Mouse (Mus musculus) left cerebral cortex, postnatal 36 days (tissue): ENCODE measurements around the gene Tars2. TPM values are rescaled to one million over a fixed set of nuclear protein-coding genes. Genes with fewer than 3 reads are reported as not detected.
"Not testable (repeated sequence)": the region's sequence is repeated elsewhere in the genome, so short reads cannot be mapped to it uniquely, and the experiment has no call there.

Experiments
- DNase-seq, 2 experiments: peaks; one replicate each; pipeline ENCODE4 v3.0.0; 2021 to 2022; ENCODE audit warnings: low spot score in 2 of 2, mixed read lengths in 1 of 2
- intact Hi-C: fragments of 180-260 bp; cut with DNase I; formaldehyde crosslinking; loops from one replicate; pipeline ENCODE4 v1.15.1; 2025
- total RNA-seq, 2 experiments: library from RNA; stranded (reverse); gene quantifications; 2 replicates each; pipeline ENCODE4 v1.2.3; 2021

The Tars2 gene
- 10 to 100 TPM; 33.9 to 44.6 TPM for total RNA-seq

GRCm38 (mm10) chr3:95760106-95760505 is at the start of gene Tars2:
Gene Tars2, minus strand, starts transcription at chr3:95760206.
- no peak for DNase-seq
- intact Hi-C loops = loop anchor here (10.0 kb wide), 1 partner anchor 245 kb away; no protein-coding TSS in a partner anchor

- intact Hi-C loops = no loop called here
Observed at GRCm38 (mm10) chr3:95808384-95808783, 48.4 kb upstream of the Tars2 start.

DNA sequence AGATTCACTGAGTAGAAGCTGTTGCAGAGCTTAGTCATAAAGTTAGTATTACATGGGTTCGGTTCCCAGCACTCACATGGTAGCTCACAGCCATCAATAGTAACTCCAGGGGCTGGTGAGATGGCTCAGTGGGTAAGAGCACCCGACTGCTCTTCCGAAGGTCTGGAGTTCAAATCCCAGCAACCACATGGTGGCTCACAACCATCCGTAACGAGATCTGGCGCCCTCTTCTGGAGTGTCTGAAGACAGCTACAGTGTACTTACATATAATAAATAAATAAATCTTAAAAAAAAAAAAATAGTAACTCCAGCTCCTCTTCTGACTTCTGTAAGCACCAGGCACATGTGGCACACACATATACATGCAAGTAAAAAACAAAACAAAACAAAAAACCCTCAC is 47.6 kb upstream of the Tars2 start:
- DNase-seq, intact Hi-C loops: not testable (repeated sequence)

More at GRCm38 (mm10) chr3:95808384-95808783, 48.4 kb upstream of the Tars2 start:
- DNase-seq = no peak

GRCm38 (mm10) chr3:95806677-95807076 is 46.7 kb upstream of the Tars2 start:
- intact Hi-C loops = no loop called here
- DNase-seq = no peak

GRCm38 (mm10) chr3:95803851-95804250 is 43.8 kb upstream of the Tars2 start:
- intact Hi-C loops = no loop called here
- no peak for DNase-seq

DNA sequence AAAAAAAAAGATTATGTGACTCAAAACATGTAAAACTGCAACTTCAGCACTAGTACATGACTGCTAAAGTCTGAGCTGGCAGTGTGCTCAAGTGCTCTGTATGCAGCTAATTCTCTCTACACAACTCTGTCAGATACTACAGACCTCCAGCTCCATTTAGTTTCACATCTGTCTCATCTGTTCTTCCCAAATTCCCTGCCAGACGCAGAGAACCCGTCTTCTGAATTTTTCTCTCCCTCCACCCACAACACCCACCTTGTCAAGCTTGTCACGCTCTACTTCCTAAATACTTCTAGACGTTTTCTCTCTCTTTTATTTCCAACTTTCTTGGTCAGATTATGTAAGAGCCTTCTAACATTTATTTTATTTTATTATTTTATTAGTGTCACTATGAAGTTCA is 38.8 kb upstream of the Tars2 start:
- intact Hi-C loops = no loop called here
- no peak for DNase-seq

- DNase-seq = no peak
- intact Hi-C loops = no loop called here
Observed at GRCm38 (mm10) chr3:95794299-95794698, 34.3 kb upstream of the Tars2 start.

DNA sequence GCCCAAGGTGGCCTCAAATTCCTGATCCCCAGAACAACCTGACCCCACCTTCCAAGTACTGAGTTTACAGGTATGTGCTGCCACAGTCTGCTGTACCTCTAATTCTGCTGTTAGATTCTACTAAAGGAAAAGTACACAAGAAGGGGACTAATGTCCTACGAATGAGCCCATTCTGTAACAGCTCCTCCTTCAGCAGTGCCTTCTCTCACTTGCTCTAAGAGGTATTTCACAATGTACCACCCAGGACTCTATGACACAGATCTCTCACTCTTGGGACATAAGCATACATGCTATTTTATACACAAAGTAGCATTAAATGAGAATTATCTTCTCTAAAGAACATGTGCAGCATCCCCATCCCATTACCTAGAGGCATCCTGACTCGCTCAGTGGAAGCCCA is 33.7 kb upstream of the Tars2 start:
- DNase-seq = no peak
- intact Hi-C loops = no loop called here

- intact Hi-C loops = no loop called here
- DNase-seq = no peak
Observed at GRCm38 (mm10) chr3:95785501-95785900, 25.5 kb upstream of the Tars2 start.

DNA sequence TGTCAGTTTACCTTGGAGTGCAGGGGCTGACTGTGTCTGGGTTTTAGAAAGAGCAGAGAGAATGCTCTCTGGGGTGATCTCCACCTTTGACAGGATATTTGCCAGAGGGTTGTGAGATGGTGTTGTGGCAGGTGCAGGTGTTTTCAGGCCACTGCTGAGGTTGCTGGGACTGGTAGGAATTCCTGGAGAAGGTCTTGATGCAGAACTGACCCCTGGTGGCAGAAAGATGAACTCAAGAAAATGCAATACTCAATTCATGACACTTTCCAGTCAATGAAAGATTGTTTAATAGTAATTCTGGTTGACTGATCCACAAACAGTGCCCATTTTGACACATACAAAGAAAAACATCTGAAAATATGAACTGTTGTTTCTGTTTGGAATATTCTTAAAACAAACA is 12.0 kb upstream of the Tars2 start:
- intact Hi-C loops = no loop called here
- no peak for DNase-seq

- DNase-seq = no peak
- intact Hi-C loops = loop anchor here (10.0 kb wide), 1 partner anchor 251 kb away; no protein-coding TSS in a partner anchor
Observed at GRCm38 (mm10) chr3:95765534-95765933, 5.5 kb upstream of the Tars2 start.

DNA sequence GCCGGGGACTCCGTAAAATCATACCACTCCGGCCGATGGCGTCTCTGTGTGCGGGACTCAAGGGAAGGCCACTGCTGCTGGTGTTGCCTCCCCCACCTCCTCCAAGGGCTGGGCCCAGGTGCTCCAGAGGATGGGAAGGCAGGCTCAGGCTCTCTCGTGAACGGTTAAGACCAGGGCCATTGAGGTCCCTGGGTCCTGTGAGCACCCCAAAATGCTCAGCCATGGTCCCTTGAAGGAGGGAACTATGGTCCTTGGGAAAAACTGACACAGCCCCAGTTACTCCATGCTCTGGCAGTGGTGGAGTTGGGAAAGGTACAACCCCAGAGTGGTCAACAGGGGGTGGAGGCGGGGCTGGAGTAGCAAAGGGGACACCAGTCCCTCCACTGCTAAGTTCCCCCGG is 3.8 kb upstream of the Tars2 start:
- intact Hi-C loops = loop anchor here (10.0 kb wide), 1 partner anchor 249 kb away; no protein-coding TSS in a partner anchor
- DNase-seq = no peak

DNA sequence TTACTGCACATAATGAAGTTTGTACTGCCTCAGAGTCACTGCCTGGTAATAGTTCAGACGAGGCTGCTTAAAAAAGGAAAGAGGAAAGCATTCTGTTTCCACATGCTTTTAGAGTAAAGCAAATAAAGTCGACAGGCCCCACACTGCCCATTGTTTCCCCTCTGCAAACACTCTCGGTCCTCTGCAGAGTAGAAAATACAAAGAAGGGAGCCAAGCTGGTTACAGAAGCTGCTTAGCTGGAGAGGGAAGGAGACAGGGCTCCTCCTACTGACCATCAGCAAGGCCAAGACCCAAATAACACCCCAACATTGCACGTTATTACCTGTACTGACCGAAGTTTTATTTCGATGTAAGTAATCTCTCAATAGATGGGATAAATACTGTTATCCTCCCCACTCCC is 3.0 kb upstream of the Tars2 start:
- no peak for DNase-seq
- intact Hi-C loops = loop anchor here (10.0 kb wide), 1 partner anchor 248 kb away; no protein-coding TSS in a partner anchor

GRCm38 (mm10) chr3:95761771-95762170 is 1.8 kb upstream of the Tars2 start:
- intact Hi-C loops = loop anchor here (10.0 kb wide), 1 partner anchor 247 kb away; no protein-coding TSS in a partner anchor
- DNase-seq = no peak

DNA sequence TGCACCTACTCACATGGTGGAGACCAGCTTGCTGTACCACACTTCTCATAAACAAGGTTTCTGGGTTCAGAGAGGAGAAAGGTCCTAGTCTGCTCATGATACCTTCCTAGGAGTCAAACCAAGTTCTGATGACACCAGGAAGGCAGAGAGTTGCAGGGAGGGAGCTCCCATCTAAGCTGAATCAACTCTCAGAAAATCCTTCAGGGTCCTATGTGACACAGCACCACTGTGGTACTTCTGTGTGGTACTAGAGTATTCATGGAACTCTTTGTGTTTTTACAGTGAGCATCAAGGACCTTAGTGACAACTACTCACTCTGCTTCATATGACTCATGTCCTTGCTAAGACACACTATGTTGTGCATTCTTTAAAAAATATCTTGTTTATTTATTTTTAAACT is 650 bp upstream of the Tars2 start:
- DNase-seq = no peak
- intact Hi-C loops = loop anchor here (10.0 kb wide), 1 partner anchor 246 kb away; no protein-coding TSS in a partner anchor

DNA sequence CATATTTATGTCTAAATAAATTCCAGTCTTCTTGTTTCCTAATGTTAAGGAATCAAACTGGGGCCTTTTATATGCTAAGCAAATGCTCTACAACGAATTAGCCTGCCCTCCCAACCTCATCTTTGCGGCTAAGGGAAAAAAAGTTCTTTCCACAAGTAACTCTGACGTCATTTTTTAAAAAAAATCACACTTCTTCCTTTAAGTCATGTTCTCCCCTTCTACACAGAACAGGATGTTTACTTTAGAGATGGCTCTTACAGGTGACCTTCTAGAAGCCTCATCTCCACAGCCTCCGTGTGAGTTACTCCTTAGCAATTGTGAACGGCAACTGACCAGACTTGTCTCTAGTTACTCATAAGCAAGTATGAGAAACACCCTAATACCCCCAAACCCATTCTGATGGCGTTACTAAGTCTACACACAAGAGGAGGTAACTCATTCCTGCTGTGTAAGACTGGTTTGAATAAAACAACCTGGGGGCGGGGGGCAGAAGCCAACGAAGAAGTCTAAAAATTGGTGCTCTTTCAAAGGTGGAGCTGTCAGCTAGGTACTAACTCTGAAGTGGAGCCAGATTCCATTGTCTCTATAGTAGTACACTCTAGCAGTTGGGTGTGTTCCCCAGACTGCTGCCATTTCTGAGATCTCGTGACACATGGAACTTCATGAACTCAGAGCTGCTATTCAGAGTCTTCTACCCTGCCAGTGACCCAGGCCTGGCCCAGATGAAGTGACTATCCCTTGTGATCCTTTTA is 1.4 kb downstream of the Tars2 start:
- intact Hi-C loops = no loop called here
- no peak for DNase-seq

DNA sequence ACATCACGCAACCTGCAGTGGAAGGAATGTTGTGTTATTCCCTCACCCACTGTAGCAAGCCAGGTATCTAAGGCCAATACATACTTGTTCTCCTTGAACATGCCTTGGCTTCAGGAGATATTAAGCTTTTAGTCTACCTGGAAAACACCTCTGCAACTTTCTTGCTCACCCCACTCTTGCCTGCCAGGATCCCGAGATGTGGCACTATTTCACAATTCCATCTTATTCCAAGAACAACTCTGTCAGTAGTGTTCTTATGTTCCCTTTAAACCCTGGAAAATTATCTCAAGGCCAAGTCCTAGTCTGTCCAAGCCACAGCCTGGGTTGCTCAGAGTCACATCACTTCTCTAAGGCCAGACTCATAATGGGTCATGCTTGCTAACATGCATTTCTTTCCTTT is 3.2 kb downstream of the Tars2 start:
- intact Hi-C loops = no loop called here
- DNase-seq = no peak

DNA sequence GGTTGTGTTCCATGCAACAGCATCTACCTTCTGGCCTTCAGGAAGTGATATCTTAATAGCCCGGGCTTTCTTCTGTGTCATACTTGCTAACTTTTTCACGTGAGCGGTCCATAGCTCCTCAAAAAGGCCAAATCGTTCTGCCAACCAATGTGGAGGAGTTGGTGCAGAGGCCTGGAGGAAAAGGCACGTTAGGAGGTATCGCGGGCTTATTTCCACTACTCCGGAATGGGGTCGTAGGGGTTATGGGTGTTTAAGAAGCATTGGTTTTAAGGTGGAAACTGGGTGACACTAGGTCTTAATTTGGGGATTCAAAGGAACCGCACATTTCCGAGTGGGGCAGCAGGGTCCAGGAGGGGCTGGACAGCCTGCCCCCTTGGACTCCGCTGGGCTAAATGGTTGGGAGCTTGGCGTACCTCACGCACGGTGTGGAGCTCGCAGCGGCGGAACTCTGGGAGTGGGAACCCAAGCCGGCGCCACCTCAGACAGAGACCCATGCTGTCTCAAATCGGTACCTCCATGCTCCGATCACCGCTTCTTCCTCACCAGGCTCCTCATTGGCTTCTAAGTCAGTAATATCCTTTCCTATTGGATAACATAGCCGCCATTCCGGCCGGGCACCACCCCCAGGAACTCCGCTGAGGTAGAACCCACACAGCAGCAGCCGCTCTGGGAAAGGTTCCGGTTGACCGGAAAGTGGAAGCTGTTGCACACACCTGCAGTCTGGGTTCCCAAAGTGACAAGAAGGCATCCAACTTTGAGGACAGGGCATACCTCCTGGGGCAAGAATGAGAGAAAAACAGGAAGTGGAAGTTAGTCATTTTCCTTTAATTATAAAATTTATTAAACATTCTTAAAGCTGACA is 5.4 kb downstream of the Tars2 start:
- intact Hi-C loops = no loop called here
- peak; percentile 91 to 93 for DNase-seq

DNA sequence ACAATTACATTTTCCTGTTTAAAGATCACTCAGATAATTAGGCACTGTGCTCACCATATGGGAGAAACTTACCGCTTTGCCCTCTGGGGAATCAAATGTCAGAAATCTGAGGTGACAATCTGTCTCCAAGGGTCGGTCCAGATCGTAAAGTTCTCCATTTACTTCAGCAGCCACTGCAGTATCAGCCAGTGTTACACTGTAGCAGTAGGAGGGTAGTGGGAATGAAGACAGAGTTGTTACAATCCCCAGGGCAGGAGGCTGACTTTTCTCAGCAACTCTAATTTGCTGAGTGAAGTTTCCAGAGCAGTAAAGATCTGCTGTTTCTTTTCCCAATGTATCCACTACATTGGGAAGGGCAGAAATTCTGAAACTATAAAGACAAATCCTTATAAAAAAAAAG is 7.1 kb downstream of the Tars2 start:
- DNase-seq = no peak
- intact Hi-C loops = no loop called here

- no peak for DNase-seq
Observed at GRCm38 (mm10) chr3:95740406-95740805, 19.6 kb downstream of the Tars2 start.

More at GRCm38 (mm10) chr3:95740406-95740805, 19.6 kb downstream of the Tars2 start:
- intact Hi-C loops = no loop called here
